Comparison of ENCODE assay signal across 16 mouse cellular contexts in genomic region chr14:37795642-37796041, GRCm38 (mm10).
"Had no signal": no experiment of that assay in that cellular context is flagged by ENCODE, and none has a peak within 500 bp of the region (broad histone marks: within the 10 kb centered on the region; RNA-seq: fewer than 3 reads in every experiment).

No protein-coding gene starts in this region.

- H3K9me3 ChIP-seq: neural tube, embryonic 13.5 days; neural tube, embryonic 15.5 days; stomach, embryonic 15.5 days had no signal

- H3K27ac ChIP-seq: neural tube, embryonic 13.5 days; neural tube, embryonic 15.5 days; stomach, embryonic 15.5 days; stomach, postnatal 0 days had no signal

- H3K27me3 ChIP-seq: neural tube, embryonic 13.5 days; neural tube, embryonic 15.5 days; stomach, embryonic 15.5 days had no signal

- DNase-seq: retina, postnatal 1 day; right cerebral cortex, adult 18-20 months; right cerebral cortex, postnatal 14 days; right cerebral cortex, postnatal 25 days; right cerebral cortex, postnatal 4 days; spleen, adult 18-20 months; thymus, adult 18-20 months; thymus, adult 2 months; thymus, postnatal 14 days; thymus, postnatal 25 days; thymus, postnatal 36 days; thymus, postnatal 4 days had no signal

- H3K4me3 ChIP-seq: neural tube, embryonic 13.5 days; neural tube, embryonic 15.5 days; stomach, embryonic 15.5 days had no signal

- H3K36me3 ChIP-seq: neural tube, embryonic 13.5 days; neural tube, embryonic 15.5 days; stomach, embryonic 15.5 days had no signal

- H3K4me1 ChIP-seq: neural tube, embryonic 13.5 days; neural tube, embryonic 15.5 days; stomach, embryonic 15.5 days had no signal
